Mouse (Mus musculus): ENCODE results near the gene Peli2. TPM values are rescaled to one million over a fixed set of nuclear protein-coding genes. Genes with fewer than 3 reads are reported as not detected.

Peli2 gene
- polyA plus RNA-seq, 1 experiment from 2014 or later, result 11.0 TPM

DNA sequence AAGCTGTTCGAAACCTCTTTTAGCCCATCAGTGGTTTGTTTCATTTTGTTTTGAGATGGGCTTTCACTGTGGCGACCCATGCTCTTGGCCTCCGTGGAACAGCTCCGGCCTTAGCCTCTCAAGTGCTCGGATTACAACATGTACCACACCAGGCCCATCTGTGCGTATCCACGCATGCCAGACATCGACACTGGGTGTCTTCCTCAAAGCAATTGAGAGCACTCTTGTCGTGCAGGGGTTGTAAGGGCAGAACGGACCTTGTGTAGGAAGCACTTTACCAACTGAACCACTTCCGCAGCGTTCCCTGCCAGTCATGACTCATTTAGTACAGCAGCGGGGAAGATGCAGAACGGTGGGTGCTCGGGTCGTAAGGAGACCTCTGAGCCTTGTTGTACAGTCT lies 78.3 kb downstream of the Peli2 start:
- no peak overlapping the region for H3K27ac ChIP-seq

DNA sequence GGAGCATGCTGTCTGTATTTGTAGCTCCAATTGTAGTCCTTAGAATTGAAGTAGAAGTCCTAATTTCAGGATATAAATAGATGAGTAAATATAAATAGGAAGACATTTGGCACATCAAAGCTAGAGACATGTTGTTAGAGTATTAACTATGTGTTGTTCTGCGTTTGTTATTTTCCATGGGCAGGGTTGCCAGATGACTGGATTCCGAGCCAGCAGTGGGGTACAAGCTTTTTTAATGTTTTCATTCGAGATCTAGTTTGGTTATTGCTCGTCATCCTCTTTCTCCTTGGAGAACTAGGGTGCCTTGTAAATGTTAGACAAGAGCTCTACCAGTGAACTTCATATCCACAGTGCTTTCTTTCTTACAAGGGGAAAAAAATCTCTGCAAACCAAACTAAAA lies 78.9 kb downstream of the Peli2 start:
- H3K4me3 ChIP-seq (ENCODE audit: inconsistent target), result no peak overlapping the region
- no peaks in the 10 kb centered on the region for H3K36me3 ChIP-seq (ENCODE audit: inconsistent target)
- no peaks in the 10 kb centered on the region for H3K79me2 ChIP-seq (ENCODE audit: inconsistent target)
- WGBS (ENCODE audit: missing documents), result 90% methylated on average over 4 of the region's 4 CpGs
- H3K27ac ChIP-seq, result no peak overlapping the region

More for the DNA sequence above, 78.3 kb downstream of the Peli2 start:
- H3K36me3 ChIP-seq (ENCODE audit: inconsistent target), result no peaks in the 10 kb centered on the region
- no peaks in the 10 kb centered on the region for H3K79me2 ChIP-seq (ENCODE audit: inconsistent target)
- 47% methylated on average over 16 of the region's 16 CpGs for WGBS (ENCODE audit: missing documents)
- no peak overlapping the region for H3K4me3 ChIP-seq (ENCODE audit: inconsistent target)

DNA sequence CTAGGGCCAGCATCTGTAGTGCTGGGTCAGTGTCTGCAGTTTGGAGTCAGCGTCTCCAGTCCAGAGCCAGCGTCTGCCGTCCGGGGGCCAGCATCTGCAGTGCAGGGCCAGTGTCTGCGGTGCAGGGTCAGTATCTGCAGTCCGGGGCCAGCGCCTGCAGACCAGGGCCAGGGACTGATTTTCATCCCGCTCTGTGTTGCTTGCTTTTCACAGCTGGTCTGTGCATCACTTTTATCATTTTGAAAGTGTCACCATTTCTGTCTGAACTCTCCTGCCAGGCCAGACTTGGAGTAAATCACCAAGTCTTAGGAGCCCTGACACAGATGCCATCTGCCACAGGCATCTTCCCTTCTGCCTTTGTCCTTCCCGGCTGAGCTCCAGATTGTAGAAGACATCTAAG lies 79.7 kb downstream of the Peli2 start:
- Histone ChIP-seq H3K36me3 (ENCODE audit: inconsistent target) (no peaks in the 10 kb centered on the region), H3K79me2 (ENCODE audit: inconsistent target) (no peaks in the 10 kb centered on the region), H3K4me3 (ENCODE audit: inconsistent target) (no peak overlapping the region), H3K27ac (no peak overlapping the region)
- 99% methylated on average over 9 of the region's 9 CpGs for WGBS (ENCODE audit: missing documents)

DNA sequence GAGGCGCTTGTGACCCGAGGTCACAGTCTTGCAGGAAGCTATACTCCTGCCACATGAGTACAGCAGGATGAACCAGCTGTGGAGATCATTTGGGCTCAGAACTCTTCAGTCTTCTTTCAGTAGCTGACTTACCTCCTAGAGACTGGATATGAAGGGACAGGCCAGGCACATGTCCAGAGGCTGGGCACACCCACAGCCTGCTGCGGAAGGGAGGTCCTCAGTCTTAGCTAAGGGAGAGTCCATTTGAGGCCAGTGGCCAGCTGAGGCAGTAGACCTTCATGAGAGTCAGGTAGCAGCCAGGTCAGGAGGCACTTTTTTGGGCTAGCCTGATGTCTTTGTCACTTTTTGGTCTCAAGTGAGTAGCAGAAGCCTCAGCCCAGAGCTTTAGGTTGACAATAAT lies 80.2 kb downstream of the Peli2 start:
- Histone ChIP-seq H3K79me2 (ENCODE audit: inconsistent target) (no peaks in the 10 kb centered on the region), H3K36me3 (ENCODE audit: inconsistent target) (no peaks in the 10 kb centered on the region), H3K27ac (no peak overlapping the region), H3K4me3 (ENCODE audit: inconsistent target) (no peak overlapping the region)
- 86% methylated on average over 3 of the region's 3 CpGs for WGBS (ENCODE audit: missing documents)

DNA sequence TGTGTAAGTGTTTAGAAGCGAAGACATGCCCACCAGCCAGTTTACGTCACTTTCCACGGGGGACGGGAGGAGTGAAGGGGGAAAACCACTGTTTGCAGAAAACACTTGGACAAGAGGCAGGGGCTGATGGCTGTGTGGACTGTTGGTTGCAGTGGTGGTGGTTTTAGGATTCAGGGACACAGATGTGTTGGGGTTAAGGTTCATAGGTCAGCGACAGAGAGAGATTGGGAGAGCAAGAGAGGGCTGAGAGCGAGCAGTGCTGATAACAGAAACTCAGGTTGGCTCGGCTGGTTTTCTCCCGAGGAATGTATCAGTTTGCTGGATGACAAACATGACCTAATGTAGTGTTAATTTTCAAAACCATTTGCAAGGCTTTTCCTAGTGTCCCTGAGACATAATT lies 80.8 kb downstream of the Peli2 start:
- Histone ChIP-seq H3K36me3 (ENCODE audit: inconsistent target) (no peaks in the 10 kb centered on the region), H3K4me3 (ENCODE audit: inconsistent target) (no peak overlapping the region), H3K27ac (no peak overlapping the region), H3K79me2 (ENCODE audit: inconsistent target) (no peaks in the 10 kb centered on the region)
- whole genome bisulfite sequencing (ENCODE audit: missing documents), result 97% methylated on average over 8 of the region's 8 CpGs

DNA sequence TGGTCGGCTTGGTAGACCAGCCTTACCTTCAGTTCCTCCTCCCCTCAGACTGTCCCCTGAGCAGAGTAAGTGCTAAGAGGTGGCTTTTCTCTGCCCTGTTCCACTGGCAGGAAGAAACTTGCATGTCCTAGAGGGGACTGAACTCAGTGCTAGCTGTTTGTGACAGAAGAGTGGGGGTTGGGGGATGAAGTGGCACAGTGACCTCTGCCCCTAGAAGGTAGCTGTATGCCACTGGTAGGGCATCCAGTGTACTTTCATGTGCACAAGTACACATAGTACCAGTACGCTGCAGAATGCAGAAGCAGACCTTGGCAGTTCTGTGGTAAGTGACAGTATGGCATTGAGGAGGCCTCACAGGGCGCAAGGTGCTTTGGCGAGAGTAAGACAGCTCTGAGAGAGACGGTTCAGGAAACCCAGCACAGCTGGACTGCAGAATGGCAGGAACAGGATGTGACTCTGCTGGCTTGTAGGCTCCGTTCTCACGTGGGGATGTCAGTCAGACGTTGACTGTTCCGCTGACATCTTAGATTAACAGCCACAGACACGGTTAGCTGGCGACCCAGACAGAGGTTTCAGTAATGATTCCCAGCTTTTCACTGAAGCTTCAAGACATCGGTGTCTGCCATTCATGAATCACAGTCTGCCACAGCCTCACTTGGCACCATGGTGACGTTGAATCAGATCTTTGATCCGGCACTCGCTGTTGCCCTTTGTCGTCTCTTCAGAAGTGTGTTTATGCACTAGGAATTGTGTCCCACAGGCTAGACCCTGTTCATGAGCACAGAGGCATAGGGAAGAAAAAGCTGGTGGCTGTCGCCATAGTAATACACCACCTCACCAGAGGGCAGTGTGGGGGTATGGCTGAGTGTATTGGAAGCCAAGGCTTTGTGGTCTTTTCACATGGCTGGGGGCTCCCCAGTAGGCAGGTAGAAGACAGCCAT lies 81.7 kb downstream of the Peli2 start:
- H3K36me3 ChIP-seq (ENCODE audit: inconsistent target), result no peaks in the 10 kb centered on the region
- H3K4me3 ChIP-seq (ENCODE audit: inconsistent target), result no peak overlapping the region
- WGBS (ENCODE audit: missing documents), result 22% methylated on average over 16 of the region's 17 CpGs
- H3K79me2 ChIP-seq (ENCODE audit: inconsistent target), result no peaks in the 10 kb centered on the region
- peak overlapping the region; percentile 12; the same call in 1 of the 2 replicates for H3K27ac ChIP-seq

DNA sequence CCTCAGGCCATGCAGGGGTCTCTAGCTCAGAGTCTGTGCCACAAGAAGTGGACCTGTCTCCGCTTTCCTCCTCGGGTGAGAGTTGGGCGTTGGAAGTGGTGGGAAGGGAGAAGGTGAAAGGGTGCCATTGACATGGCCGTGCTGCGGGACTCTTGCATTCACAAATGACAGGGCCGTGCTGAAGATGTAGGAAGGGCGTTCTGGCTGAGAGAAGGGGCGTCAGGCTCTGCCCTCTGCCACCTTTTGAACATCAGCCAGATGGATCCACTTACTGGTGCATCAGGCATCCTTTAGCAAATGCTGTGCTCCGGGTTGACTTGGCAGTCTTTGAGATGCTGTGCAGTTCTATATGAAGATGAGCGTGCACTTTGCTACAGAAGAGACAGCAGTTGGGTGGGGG lies 84.4 kb downstream of the Peli2 start:
- H3K36me3 ChIP-seq (ENCODE audit: inconsistent target), result no peaks in the 10 kb centered on the region
- no peak overlapping the region for H3K27ac ChIP-seq
- no peak overlapping the region for H3K4me3 ChIP-seq (ENCODE audit: inconsistent target)
- no peaks in the 10 kb centered on the region for H3K79me2 ChIP-seq (ENCODE audit: inconsistent target)
- WGBS (ENCODE audit: missing documents), result 95% methylated on average over 10 of the region's 10 CpGs

DNA sequence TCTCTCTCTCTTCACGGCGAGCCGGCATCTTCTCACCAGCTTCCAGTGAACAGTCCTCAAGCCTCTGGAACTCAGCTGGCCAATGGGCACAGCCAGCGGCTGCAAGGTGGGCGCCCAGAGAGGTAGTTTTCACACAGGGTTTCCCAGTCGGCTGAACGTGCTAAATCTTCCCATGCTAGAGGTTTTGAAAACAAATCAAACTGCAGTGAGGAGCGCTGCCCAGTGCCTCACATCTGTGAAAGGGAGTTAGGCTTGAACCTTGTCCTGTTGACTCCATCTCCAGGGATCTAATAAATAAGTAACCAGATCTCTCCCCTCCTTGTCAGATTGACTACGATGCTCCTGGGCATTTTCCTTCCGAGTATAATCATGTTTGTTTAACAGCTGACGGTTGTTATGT lies 85.0 kb downstream of the Peli2 start:
- WGBS (ENCODE audit: missing documents), result 92% methylated on average over 8 of the region's 11 CpGs
- Histone ChIP-seq H3K27ac (no peak overlapping the region), H3K79me2 (ENCODE audit: inconsistent target) (no peaks in the 10 kb centered on the region), H3K4me3 (ENCODE audit: inconsistent target) (no peak overlapping the region), H3K36me3 (ENCODE audit: inconsistent target) (no peaks in the 10 kb centered on the region)

DNA sequence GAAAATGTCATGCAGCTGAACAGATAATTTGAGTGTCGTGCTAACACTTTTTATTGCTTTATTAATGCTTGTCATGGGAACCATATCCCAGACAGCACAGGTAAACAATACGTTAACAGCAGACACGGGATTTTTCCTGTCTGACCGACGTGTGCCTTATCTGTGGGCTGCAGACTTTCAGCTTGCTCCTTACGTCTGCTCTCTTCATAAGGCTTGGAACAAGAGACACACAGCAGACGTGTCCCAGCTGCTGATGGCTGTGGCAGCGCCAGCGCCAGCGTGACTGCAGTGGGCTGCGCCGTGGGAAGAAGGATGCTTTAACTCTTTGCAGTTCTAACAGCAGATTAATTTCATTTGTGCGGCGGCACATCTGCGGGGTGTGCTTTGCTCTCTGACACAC lies 86.5 kb downstream of the Peli2 start:
- H3K79me2 ChIP-seq (ENCODE audit: inconsistent target), result no peaks in the 10 kb centered on the region

DNA sequence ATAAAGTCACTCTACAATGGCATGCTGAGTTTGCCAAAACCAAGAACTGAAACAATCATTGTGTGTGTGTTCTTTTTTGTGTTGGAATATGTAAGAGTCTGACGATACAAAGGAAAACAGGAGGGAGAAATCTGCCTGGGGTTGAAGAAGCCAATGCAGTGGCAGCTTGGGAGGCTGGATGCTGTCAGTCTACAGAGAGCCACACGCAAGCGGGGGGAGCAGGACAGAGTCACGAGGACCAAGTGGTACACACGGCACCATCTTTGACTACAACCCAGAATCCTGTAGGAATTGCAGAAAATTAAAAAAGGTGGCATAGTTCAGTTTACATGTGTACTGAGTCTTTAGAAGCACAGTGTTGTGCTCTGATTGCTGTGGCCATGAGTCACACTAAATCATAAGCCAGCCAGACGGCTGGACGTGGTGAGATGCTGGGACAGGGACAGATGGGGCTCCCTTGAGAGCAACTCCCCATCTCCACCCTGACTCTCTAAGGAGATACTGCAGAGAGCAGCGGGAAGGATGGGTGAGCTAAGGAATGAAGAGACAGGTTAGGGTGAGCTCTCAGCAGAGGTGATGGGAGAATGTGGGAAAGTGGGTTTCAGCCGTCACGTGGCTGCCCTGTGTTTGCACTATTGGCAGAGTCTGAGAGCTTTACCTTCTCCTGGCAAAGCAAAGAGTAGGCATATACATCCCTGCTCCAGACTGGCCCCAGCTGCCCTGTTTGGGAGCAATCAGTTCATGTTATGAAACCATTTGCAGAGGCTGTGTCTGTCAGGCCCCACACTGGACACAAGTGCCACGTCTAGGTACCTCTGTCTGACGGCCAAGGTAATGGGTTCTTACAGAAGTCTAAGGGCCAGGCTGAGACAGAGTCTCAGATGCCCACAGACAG lies 87.4 kb downstream of the Peli2 start:
- no peak overlapping the region for H3K27ac ChIP-seq
- H3K36me3 ChIP-seq (ENCODE audit: inconsistent target), result no peaks in the 10 kb centered on the region
- 94% methylated on average over 12 of the region's 12 CpGs for WGBS (ENCODE audit: missing documents)
- H3K4me3 ChIP-seq (ENCODE audit: inconsistent target), result no peak overlapping the region
- H3K79me2 ChIP-seq (ENCODE audit: inconsistent target), result no peaks in the 10 kb centered on the region

More for the DNA sequence above, 86.5 kb downstream of the Peli2 start:
- H3K36me3 ChIP-seq (ENCODE audit: inconsistent target), result no peaks in the 10 kb centered on the region
- no peak overlapping the region for H3K4me3 ChIP-seq (ENCODE audit: inconsistent target)
- H3K27ac ChIP-seq, result no peak overlapping the region
- 77% methylated on average over 15 of the region's 15 CpGs for WGBS (ENCODE audit: missing documents)

DNA sequence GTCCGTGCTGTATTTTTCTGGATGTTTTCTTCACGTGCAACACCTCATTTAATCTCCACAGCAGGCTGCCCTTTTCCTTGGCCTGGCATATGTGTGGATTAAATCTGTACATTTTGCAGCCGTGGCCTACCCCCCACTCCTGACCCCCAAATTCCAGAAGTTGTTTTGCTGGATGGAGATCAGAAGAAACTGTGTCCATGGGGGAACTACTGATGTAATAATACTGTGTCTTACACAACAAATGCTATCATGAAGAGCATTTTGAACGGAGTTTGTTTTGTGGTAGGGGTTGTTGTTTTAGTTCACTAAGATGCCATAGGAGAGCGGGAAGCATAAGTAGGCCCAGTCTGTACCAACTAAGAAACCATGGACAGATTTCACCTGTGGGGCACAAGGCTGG lies 88.8 kb downstream of the Peli2 start:
- WGBS (ENCODE audit: missing documents), result 95% methylated on average over 5 of the region's 5 CpGs
- no peaks in the 10 kb centered on the region for H3K79me2 ChIP-seq (ENCODE audit: inconsistent target)
- no peak overlapping the region for H3K27ac ChIP-seq
- H3K4me3 ChIP-seq (ENCODE audit: inconsistent target), result no peak overlapping the region
- H3K36me3 ChIP-seq (ENCODE audit: inconsistent target), result no peaks in the 10 kb centered on the region

DNA sequence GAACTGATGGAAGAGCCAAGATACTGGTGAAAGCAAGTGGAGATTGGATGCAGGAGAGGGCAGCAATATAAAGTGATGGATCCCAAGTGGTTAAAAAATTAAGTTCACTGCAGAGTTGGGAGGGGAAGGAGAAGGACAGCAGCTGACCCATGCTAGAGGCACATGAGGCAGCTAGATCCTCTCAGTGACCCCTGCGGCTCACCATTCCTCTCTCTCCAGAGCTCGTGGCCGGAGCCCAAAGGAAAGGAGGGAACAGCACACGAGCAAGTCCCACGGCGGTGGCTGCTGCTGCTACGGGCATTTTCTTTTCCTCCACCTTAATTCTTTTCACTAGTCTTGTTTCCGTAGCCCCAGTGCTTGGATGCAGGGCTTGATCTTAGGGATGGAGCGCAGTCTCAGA lies 89.5 kb downstream of the Peli2 start:
- 98% methylated on average over 7 of the region's 9 CpGs for WGBS (ENCODE audit: missing documents)
- no peaks in the 10 kb centered on the region for H3K36me3 ChIP-seq (ENCODE audit: inconsistent target)
- H3K4me3 ChIP-seq (ENCODE audit: inconsistent target), result no peak overlapping the region
- no peaks in the 10 kb centered on the region for H3K79me2 ChIP-seq (ENCODE audit: inconsistent target)
- no peak overlapping the region for H3K27ac ChIP-seq

DNA sequence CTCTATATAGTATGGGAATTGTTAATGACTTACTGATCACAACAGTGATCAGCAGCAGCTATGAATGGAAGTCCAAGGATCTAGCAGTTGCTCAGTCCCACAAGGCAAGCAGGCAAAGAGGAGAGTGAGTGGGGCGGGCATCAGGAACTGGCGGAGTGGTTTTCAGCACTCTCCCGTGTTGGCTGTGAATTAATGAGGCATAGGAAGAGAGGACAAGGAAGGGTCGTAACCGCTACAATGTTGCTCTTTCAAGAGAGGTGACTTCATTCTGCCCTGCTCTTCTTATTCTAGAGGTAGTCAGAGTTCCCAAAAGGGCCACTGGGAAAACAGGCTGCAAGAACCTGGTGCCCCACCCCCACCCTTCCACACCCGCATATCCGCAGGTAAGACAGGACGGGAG lies 90.9 kb downstream of the Peli2 start:
- WGBS (ENCODE audit: missing documents), result 98% methylated on average over 8 of the region's 8 CpGs

DNA sequence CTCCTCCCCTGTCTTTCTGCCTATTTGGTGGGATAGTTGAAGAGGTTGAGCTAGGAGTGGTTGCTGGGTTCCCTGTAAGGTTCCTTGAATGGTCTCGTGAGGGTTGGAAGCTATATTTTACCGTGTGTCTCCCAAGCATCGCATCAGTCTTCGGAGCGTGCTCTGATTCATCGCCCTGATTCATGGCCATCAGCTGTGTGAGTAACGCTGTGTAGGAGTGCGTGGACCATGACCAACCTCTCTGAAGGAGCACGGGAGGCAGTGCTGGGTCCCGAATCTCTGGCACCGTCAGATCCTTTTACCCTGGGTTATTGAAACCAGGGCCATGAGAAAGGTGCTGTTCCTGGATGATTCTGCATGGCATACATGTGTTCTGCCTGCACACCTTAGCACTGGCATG lies 92.2 kb downstream of the Peli2 start:
- H3K27ac ChIP-seq, result no peak overlapping the region
- no peaks in the 10 kb centered on the region for H3K79me2 ChIP-seq (ENCODE audit: inconsistent target)
- no peak overlapping the region for H3K4me3 ChIP-seq (ENCODE audit: inconsistent target)
- 97% methylated on average over 11 of the region's 11 CpGs for WGBS (ENCODE audit: missing documents)
- H3K36me3 ChIP-seq (ENCODE audit: inconsistent target), result no peaks in the 10 kb centered on the region

More for the DNA sequence above, 90.9 kb downstream of the Peli2 start:
- no peaks in the 10 kb centered on the region for H3K79me2 ChIP-seq (ENCODE audit: inconsistent target)
- no peak overlapping the region for H3K27ac ChIP-seq
- H3K36me3 ChIP-seq (ENCODE audit: inconsistent target), result no peaks in the 10 kb centered on the region
- no peak overlapping the region for H3K4me3 ChIP-seq (ENCODE audit: inconsistent target)

DNA sequence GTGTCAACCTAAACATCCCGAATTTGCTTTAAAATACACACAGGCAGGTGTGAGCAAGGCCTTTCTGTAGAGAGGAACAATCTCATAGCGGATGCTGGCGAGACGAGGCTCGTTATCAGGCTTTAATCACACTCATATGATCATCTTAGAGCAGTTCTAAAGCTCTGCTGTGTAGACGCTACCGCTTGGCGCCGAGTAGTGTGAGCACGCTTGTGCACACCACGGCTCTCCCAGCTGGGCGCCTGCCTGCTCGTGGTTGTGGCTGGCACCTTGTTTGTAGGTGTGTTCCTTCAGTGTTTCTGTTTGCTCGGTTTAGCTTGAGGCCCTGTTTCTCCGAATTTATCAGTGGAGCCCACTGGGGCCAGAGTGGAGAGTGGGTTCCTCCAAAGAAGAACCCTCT lies 93.0 kb downstream of the Peli2 start:
- Histone ChIP-seq H3K79me2 (ENCODE audit: inconsistent target) (no peaks in the 10 kb centered on the region), H3K4me3 (ENCODE audit: inconsistent target) (no peak overlapping the region), H3K27ac (no peak overlapping the region), H3K36me3 (ENCODE audit: inconsistent target) (no peaks in the 10 kb centered on the region)
- 95% methylated on average over 15 of the region's 15 CpGs for WGBS (ENCODE audit: missing documents)

Measured in macrophage (primary cell).